Mouse (Mus musculus) urinary bladder, postnatal 25 days (tissue): ENCODE measurements at regions not wholly inside any gene's neighbourhood (a gene's known extent, or its start where the extent isn't known, plus 50 kb on each side); places are given as distances from the start of the nearest gene placed in this dataset.

Experiments
- DNase-seq: peaks from one replicate; pipeline ENCODE4 v3.0.0; 2022; ENCODE audit warnings: low spot score

- no peak for DNase-seq
Measured at GRCm38 (mm10) chr12:39840179-39840578, 197.6 kb downstream of the Arl4a start.

- DNase-seq: no peak
Measured at GRCm38 (mm10) chr12:39831079-39831478, 206.7 kb downstream of the Arl4a start.

- DNase-seq: no peak
Measured at GRCm38 (mm10) chr12:39830530-39830929, 207.3 kb downstream of the Arl4a start.

DNA sequence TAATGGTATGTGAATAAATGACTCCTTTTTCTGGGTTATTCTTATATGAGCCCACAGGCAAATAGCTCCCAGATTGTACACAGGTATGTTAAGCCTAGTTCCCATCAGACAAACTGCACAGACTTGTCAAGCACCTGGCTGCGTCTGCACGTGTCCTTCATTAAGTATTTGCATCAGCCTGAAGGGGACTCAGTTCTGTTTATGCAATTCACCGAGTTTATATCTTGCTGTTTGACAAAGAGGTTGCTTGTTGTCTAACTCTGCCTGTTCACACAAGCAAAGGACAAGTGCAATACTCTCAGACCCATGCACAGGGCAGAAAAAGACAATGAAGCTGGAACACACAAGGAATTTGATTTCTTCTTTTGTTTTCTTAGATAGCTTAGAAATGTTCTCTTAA is 215.2 kb downstream of the Arl4a start:
- no peak for DNase-seq

DNA sequence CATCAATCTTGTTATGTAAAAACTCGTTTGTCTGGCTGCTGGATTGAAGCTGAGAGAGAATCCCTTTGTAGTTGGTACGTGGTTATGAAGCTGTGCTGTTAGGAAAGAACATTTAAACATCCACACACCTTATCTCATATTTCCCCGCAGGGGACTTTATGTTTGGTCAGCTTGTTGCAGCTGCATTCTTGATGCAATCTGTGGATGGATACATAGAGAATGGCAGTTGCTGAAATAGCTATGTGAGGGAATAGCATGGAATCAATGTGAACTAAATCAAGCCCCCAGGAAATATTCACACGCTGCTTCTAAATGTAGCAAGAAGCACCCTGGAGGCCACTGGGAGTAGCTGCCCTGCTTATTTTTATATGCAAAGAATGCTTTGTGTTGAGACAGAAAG is 236.3 kb downstream of the Arl4a start:
- no peak for DNase-seq

GRCm38 (mm10) chr12:39797843-39798242 is 240.0 kb downstream of the Arl4a start:
- DNase-seq: no peak

DNA sequence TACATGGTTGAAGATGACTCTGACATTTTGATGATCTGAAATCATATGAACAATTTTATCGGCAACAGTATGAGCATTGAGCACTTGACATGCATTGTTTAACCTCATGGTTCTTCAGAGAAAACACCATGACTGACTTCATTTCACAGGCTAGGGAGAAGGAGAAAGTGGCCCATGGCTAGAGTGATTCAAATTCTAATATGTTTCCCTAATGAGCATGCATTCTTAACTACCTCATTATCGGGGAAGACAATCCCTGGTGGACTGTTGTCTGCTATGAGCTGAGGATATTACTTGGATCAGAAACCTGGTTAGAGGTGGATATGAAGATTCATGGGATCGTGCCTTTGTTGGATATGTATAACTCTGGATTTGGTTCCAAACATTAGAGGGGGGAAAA is 240.9 kb downstream of the Arl4a start:
- DNase-seq: no peak

DNA sequence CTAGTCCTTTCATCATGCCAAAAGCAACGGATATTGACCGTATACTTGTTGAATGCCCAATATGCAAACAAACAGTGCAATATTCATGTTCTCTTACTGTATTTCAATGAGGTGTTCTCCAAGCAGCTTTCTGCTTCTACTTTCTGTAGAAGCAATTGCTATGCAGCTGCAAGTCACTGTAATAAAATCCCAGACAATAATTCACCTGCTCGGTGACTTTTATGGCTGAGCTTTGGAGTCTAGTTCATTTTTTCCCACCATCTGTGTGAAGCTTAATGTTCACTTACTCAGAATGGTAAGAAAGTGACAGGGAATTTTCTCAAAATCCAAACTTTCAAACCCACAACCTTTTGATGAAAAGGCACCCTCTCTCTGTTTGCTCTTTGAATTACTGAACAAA is 252.8 kb downstream of the Arl4a start:
- DNase-seq: no peak

DNA sequence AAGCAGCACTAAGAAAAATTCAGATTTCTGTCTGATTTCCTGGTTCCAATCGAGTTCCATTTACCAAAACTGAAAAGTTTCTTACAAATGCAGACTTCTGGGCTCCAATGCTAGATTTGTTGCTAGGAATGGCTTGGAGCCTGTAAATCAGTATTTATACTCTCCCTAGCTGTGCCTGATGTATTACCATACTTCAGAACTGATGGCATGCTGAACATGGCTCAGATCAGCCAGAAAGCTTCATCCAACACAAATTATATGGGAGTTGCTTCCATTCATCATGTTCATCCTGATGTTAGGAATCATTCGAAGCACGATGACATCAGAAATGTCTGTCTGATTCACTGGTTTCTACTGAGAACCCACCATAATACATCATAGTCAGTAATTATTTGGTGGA is 253.3 kb downstream of the Arl4a start:
- DNase-seq: no peak

DNA sequence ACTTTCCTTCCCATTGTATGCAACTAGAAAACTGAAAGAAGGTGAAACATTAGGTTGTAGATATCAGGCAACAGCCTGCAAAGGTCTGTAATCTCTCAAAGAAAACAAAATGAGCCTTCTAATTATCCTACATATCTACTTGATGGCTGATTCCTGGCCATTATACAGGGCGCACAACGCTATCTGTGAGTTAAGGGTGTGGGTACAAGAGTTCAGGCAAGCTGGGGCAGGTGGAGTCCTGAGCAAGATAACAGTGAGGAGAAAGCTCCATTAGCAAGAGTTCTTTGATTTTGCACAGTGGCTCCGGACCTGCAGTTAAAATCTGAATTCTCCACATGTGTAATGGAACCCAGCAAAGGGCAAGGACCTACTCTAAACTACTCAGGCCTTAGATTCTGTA is 261.7 kb downstream of the Arl4a start:
- no peak for DNase-seq

GRCm38 (mm10) chr12:39766988-39767387 is 270.8 kb downstream of the Arl4a start:
- no peak for DNase-seq

DNA sequence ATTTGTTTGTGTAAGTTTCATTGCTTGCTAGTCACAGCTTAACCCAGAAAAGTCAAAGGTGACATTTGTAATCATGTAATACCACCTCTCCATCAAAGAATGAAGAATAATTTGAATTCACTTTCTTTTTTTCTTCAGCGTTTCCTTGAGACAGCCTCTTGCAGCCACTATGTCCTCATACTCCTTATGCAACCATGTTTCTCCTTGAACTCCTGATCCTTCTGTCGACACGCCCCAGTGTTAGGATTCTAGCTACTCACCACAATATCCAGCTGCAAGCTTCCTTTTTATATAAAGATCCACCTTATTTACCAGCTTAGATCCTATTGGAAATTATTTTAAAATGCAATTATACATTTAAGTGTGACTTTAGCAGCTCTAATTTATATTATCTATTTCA is 274.3 kb downstream of the Arl4a start:
- no peak for DNase-seq

DNA sequence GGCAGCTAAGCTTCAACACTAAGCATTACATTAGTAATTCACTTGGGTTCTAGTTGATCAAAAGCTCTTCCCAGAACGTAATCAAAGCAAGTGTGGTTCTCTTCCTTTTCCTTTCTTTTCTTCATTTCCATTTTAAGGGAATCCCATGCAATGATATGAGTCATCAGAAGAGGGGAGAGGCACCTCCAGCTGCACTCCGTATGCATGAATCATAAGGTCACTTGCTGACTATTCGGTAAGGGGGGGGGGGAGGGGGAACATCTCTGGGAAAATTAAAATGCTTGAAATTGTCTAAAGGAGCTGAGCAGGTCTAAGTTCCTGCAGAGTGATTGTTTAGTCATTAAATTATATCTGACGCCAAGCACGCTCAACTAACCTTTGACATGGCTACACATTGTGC is 275.9 kb downstream of the Arl4a start:
- DNase-seq: no peak

DNA sequence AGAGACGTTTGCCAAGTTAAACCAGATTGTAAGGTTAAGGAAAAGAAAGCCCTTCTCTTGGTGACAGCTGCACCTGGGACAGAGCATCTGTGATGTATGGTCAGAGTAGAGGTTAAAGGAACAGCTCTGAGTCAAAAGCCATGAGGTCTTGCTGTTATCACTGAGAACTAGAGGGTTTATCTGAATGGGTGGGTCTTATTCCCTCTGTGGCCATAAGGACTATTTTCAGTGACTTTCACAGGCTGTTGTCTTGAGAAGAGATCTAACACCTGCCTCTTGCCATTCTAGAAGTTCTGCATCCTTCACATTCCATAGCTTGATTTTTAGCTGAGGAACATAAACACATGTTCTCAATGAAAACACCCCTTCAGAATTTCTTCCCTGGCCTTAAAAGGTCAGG is 276.5 kb downstream of the Arl4a start:
- DNase-seq: no peak

DNA sequence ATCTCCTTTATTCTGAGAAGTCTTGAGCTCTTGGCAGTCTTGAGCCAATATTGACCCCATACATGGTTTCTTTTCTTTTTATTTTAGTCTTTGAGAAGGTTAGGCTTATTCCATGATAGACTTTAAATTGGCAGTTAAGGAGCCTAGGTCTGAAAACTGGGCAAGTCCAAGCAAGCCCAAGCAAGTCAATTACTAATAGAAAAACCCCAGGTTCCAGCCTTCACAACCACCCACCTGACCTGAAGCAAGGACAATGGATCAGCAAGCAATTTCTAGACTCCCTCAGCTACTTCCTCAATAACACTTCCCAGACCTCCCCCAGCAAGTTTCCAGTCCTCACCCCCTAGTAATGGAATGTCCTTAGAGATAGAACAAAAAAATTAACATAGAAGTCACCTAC is 279.9 kb downstream of the Arl4a start:
- no peak for DNase-seq

- DNase-seq: no peak
Measured at GRCm38 (mm10) chr12:39751850-39752249, 286.0 kb downstream of the Arl4a start.

DNA sequence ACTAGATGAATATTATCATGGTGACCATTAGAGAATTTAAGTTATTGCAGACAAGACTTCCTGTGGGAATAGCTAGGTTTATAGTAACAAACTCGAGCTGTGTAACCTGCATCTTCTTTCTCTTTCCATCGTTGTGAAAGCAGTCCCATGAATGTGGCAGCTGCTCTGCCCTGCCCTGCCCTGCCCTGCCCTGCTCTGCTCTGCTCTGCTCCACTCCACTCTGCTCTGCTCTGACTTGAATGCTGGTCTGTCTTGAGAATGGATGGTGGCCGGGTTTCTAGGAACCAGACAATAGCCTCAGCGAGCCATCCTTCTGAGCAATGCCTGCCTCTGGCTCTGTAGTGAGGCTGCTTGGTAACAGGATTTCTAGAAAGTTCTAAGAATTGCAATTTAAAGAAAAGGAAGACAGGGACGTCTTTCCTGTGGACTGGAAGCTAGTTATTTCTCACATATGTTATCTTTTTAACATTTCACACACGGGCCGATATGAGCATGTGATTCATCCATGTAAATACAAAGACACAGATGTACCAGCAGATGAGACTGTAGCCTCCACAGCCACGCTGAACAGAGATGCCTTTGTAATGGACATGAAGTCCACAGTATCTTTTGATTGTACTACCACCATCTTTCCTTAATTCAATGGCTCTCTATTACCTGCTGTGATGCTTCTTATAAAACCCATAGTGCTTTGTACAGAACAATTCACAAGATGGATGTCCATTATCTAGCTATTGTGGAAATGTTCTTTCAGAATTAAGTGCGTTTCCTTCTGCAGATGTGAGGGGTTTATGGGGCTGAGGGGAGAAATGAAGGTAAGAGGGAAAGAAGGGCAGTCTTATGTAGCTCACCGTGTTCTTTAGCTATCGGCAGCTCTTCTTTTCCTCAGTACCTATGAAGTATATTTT is 295.4 kb downstream of the Arl4a start:
- DNase-seq: no peak

DNA sequence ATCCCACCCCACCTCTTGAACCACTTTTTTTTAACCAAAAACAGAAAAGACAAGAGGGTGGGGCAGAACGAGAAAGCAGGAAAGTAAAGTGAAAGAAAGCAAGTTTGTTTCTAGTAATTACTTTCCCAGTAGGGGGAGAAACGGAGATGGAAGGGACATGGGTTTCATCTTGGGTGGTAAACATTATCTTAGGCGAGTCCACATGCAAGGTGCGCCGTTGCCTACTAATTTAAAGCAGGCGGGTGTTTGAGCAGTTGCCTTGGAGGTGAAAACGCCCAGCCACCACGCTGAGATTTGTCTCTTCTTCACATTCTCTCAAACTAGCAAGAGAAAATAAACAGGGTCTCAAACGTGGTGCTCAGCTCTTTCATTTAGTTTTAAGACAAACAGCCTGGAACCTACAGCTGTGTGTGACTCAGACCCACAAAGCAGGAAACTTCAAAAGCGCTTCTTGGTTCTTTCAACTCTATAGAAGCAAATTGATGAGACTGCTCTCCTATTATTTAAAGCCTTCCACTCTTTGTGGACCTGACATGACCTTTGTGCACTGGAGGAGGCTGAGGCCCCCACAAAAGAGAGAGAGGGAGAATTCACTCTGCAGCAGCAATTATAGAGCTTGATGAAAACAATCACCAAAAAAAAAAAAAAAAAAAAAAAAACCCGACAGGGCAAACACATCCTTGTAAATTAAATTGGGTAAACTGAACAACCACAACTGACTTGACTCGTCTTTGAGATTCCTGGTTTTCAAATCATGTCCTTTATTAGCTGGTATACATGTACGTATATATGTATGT is 296.6 kb downstream of the Arl4a start:
- DNase-seq: no peak

DNA sequence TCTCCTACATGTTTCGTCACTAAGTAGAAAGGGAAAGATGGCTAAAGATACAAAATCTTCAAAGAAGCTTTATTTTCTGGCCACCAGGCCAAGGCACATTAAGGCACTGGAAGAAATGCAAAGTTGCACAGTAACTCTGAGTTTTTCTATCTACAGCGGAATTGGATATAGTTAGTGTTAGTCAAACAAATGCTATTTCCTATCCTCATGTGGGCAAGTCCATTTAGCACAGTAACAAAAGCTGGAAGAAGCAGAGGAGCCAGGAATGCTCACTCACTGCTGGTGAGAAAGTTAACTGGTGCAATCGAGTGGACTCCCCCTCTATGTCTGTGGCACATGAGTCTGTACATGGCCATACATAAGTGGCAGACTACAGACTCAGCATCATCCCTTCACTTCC is 300.9 kb downstream of the Arl4a start:
- no peak for DNase-seq

DNA sequence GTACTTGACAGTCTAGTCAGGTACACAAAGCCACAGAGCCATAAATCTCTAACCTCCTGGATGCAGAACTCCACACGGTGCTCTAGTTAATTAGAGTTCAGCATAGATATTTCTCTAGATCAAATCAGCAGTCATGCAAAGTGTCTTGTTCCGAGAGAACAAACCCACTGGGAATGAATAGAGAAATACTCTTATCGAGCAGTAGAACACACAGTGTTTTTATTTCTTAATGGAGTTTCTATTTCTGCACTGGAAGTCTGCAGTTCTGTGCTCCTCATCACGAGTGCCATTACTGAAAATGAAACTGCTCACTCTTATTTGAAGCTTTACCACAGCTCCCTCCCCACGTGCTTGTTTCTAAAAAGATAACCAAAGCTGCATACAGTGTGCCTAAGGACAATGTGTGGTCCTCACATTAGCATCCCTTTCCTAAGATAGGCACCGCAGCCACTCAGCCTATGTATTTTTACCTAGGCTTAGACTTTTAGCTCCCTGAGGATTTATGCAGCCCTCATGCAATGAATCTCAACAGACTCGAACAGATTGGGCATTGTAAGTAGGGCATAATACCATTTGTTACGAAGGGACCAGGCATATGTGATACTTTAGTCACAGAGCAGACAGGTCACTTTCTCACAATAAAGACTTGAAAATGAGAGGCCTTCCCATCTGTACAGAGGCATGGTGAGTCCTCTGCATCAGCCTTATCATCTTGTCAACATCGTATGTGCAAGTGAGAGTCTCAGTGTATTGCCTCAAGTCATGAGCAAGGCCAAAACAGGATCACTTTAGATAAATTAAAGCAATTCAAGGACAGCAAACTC is 301.5 kb downstream of the Arl4a start:
- no peak for DNase-seq

GRCm38 (mm10) chr12:39734176-39734575 is 303.6 kb downstream of the Arl4a start:
- no peak for DNase-seq

DNA sequence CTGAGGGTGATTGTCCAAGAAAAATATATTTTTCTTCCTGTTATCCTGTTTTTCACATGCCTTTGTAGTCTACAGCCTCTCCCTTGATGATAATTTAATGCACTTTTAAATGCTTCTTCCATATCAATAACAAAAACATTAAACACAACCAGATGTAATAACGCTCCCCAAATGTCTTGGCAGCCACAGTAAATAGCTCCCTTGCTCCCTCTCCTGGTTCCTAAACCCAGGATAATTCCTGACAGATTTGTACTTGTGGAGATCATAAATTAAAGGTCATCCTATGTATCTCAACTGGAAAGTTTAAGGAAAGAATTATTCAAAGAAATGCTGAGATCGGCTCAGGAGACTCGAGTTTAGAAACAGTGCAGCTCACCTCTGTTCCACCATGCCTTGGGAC is 306.6 kb downstream of the Arl4a start:
- no peak for DNase-seq

GRCm38 (mm10) chr12:39729255-39729654 is 308.6 kb downstream of the Arl4a start:
- DNase-seq: no peak
